Mouse (Mus musculus) small intestine, adult 2 months (tissue): ENCODE measurements at regions not wholly inside any gene's neighbourhood (a gene's known extent, or its start where the extent isn't known, plus 50 kb on each side); places are given as distances from the start of the nearest gene placed in this dataset.

ENCODE experiments used
- H3K27ac ChIP-seq: fragments of 200-500 bp; 2 replicates; pipeline ENCODE4 v1.5.1; 2012; ENCODE audit warnings: low read depth, low read length, control low read depth, inconsistent platforms; ENCODE audit not compliant: insufficient read depth
- H3K27me3 ChIP-seq: fragments of 200-500 bp; 2 replicates; pipeline ENCODE4 v1.6.1; 2012; ENCODE audit warnings: mild to moderate bottlenecking, moderate library complexity, low read length, inconsistent platforms; ENCODE audit not compliant: control insufficient read depth, insufficient read depth
- H3K36me3 ChIP-seq: fragments of 200-500 bp; 2 replicates; pipeline ENCODE4 v1.6.1; 2012; ENCODE audit warnings: mild to moderate bottlenecking, low read length, control low read depth, inconsistent platforms; ENCODE audit not compliant: control insufficient read depth, insufficient read depth
- H3K4me1 ChIP-seq: fragments of 200-500 bp; 2 replicates; pipeline ENCODE4 v1.6.1; 2012; ENCODE audit warnings: low read length, inconsistent platforms, mixed read lengths; ENCODE audit not compliant: control insufficient read depth, insufficient read depth, insufficient read length
- H3K4me3 ChIP-seq: fragments of 200-500 bp; 2 replicates; pipeline ENCODE4 v1.5.1; 2012; ENCODE audit warnings: low read depth, mild to moderate bottlenecking, control low read depth, inconsistent platforms, low read length, moderate library complexity
- CTCF ChIP-seq: fragments of 200-500 bp; IDR thresholded peaks from 2 replicates; pipeline ENCODE4 v1.5.1; 2012; ENCODE audit warnings: low read depth, mild to moderate bottlenecking, control low read depth, inconsistent platforms, low read length, moderate library complexity, mixed read lengths; ENCODE audit not compliant: insufficient replicate concordance, insufficient read length; ENCODE audit errors: extremely low read depth
- POLR2A ChIP-seq: fragments of 200-500 bp; IDR thresholded peaks from 2 replicates; pipeline ENCODE4 v1.6.1; 2012; ENCODE audit warnings: low read depth, mild to moderate bottlenecking, control low read depth, inconsistent platforms, low read length, moderate library complexity

- H3K27me3 ChIP-seq: no peaks in the 10 kb centered on the region
- H3K4me3 ChIP-seq: no peak overlapping the region
- TF ChIP-seq CTCF (no peak), POLR2A (no peak)
- H3K36me3 ChIP-seq: no peaks in the 10 kb centered on the region
- H3K4me1 ChIP-seq: no peaks in the 10 kb centered on the region
- no peak overlapping the region for H3K27ac ChIP-seq
Observed at GRCm38 (mm10) chr16:25224801-25225200, 61.8 kb upstream of the Tprg start.
